Mouse (Mus musculus) ovary, adult 18-20 months (tissue): ENCODE results near the gene Fam53b.

Source experiments
- DNase-seq: peaks from one replicate; pipeline ENCODE4 v3.0.0; 2022; ENCODE audit warnings: low spot score, mixed read lengths

The Fam53b gene

DNA sequence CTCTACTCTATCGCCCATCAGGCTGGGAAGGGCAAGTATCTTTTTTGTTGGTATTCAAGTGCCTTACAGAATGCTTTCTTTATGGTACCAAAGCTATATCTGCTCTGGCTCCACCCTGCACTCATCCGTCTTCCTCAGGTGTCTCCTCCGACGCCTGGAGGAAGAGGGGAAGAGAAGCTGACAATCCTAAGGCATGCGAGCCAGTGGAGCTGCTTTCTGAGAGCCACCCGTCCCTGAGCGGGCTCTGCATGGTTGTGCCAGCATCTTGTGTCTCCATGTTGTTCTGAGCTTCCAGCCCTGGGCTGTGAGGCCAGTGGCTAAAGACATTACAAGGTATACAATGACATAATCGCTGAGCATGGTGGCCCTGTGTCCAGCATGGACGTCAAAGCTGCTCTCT, 79.5 kb downstream of the Fam53b start:
- DNase-seq, result no peak

DNA sequence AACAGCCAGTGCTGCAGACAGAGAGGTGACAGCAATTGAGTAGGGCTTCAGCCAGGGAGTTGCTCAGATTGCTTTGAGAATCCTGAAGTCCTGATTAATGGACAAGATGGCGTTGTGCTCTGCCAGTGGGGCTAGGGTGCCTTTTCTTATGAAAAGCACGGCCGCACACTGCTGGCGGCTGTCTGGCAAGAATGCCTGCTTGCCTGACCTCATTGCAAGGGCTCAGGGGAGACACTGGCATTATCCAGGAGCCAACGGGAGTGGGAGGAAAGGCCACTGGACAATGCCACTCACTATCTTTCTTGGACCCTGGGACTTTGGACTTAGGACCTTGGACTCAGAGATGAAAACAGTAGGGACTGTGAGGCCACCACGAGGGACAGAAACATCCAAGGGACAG, 80.2 kb downstream of the Fam53b start:
- no peak for DNase-seq

- no peak for DNase-seq
These were observed 81.4 kb downstream of the Fam53b start for GRCm38 (mm10) chr7:132732136-132732789.

GRCm38 (mm10) chr7:132731558-132731957, 82.1 kb downstream of the Fam53b start:
- no peak for DNase-seq

DNA sequence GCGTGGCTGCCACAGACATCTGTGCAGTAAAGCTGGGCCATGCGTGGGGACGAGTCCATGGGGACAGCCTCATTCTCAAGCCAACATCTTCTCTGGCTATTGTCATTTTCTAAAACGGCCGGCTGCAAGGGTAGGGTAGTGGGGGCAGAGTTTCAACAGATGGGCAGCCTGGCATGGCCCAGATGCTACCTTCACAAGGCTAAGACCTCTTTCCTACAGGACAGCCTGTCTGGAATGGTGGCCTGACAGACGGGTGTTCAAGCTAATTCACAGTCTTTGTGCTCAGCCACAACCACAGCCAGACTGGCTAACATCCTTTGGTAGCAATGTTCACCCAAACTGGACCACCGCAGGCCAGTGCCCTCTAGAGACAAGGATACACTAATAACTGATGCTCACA, 83.2 kb downstream of the Fam53b start:
- no peak for DNase-seq

DNA sequence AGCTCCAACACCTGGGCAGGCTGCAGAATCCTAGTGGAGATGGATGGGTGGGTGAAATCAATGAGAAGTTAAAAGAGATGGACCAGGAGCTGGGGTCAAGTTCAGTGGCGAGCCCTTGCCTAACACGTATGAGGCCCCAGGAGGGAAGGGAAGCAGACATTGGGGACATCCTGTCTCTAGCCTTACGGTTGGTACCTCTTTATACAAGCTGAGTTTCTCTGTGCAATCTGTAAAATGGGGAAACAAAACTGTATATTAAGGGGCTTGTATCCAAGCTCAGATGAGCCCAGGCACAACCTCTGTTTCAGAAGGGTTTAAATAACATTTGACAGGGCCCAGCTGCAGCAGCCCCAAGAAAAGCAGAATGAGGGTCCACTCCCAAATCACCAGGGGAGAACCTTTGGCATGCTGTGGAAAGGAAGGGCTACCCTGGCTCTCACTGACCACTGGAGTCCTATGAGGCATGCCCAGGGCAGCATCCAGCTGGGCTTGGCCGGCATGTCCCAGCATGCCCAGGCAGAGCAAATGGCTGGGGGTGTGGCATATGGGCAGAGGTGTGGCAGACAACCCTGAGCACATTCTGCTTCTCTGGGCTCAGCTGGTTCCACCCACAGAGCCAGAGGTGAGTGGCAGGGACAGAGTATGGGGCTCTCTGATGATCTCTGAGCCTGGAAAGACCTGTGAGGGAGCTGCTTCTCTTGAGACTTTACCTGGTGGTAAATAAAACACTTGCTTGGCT, 84.4 kb downstream of the Fam53b start:
- DNase-seq, result no peak

DNA sequence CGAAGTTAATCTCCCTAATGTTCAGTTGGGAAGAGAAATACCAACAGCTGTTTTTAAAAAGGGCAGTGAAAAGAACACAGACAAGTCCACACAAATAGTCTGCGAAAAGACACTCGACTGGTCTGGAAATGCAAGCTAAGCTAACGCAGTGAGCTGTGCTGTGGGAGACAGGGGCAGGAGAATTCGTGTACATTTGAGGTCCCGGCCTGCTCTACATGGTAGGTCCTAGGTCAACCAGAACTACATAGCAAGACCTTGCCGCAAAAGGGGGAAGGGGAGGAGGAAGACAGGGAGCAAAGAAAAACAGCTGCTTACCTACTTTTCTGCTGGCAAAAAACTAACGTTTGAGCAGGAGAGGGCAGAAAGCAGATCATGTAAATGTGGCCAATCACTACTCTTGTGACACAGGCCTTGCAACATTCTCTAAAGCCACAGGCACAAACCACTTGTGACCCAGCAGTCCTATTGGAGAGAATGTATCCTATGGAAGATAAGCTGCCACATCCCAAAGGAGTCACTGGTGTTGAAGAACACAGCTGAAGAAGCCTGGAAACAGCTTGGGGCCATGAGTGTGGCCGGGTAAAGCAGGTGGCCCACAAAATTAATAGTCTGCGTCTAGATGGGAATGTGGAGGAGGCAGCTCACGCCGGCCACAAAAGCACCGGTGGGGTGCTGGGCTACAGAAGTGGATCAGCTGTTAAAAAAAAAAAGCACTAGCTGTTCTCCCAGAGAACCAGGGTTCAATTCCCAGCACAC, 87.4 kb downstream of the Fam53b start:
- no peak for DNase-seq

GRCm38 (mm10) chr7:132724501-132725062, 89.1 kb downstream of the Fam53b start:
- no peak for DNase-seq

DNA sequence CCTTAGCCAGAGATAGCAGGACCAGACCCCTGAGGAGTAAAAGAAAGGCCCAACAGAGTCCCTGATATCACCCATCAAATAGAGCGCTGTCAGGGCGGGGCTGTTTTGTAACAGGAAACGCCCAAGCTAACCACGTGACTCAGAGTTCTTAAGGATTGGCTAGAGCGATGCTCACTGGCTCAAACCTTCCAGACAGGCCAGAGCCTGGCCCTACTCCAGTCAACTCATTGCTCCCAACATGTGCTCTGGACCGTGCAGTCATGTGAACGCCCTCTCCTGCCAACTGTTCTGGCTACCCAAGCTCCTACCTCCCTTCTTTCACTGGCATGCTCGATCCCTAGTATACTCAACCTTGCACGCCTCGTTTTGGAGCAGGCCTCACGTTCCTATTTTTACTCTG, 89.8 kb downstream of the Fam53b start:
- DNase-seq, result peak; percentile 67

- DNase-seq, result no peak
These were observed 91.0 kb downstream of the Fam53b start for GRCm38 (mm10) chr7:132722401-132723370.

DNA sequence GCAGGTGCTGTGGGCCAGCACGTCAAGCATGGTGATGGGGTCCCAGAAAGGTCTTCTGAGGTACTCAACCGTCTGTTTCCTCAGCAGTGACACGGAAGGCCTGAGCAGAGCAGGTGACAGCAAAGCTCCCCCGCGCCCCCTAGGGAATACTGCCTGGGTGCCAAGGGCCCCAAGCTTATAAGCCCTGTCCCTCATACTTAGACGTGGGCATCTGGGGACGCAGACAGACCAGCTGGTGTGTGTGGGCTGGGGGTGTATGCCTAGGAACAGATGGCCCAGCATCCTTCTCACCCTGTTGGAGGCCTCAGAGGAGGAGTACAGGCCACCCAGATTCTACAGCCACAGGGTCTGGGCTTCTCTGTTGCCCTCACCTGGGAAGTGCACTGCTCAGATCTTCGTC, 93.1 kb downstream of the Fam53b start:
- DNase-seq, result no peak

DNA sequence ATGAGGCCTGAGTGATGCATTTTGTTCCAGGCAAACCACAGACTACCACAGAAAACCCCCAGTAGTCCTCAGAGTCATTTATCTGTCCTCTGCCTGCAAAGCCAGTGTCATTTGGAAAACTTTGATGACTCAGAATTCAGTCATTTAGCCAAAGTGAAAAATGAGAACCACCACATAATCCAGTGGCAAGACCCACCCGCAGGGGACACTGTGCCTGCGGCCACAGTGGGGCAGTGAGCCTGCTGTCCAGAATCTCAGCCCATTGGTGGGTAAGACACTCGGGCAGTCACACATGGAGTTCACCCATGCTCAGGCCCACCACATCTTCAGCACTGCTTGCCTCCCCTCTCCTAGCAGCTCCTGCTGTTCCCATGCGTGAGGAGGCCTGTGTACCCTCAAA, 94.1 kb downstream of the Fam53b start:
- DNase-seq, result no peak

GRCm38 (mm10) chr7:132715259-132715658, 98.4 kb downstream of the Fam53b start:
- DNase-seq, result no peak

GRCm38 (mm10) chr7:132714236-132714923, 99.3 kb downstream of the Fam53b start:
- DNase-seq, result peak; percentile 55

GRCm38 (mm10) chr7:132713483-132714126, 100.1 kb downstream of the Fam53b start:
- no peak for DNase-seq

DNA sequence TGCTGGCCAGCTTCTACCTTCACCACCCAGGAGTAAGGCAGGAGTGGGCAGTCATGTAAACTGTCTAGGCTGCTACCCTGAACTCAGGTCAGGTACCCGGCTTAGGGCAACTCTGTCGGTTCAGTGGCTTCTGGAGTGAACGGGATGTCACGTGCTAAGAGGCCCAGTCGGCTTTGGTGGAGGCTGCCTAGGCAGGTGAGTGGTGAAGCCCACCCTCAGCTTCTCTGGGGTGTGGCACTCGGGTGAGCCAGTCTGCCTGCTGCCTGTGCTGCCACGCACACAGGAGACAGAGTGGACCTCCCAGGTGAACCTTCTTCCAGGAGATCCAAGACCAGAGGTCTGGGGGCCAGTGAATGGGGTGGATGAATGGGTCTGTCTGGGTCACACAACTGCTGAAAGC, 100.7 kb downstream of the Fam53b start:
- DNase-seq, result no peak

GRCm38 (mm10) chr7:132712044-132712708, 101.5 kb downstream of the Fam53b start:
- DNase-seq, result peak; percentile 30

- DNase-seq, result no peak
These were observed 102.1 kb downstream of the Fam53b start for GRCm38 (mm10) chr7:132711579-132711978.

DNA sequence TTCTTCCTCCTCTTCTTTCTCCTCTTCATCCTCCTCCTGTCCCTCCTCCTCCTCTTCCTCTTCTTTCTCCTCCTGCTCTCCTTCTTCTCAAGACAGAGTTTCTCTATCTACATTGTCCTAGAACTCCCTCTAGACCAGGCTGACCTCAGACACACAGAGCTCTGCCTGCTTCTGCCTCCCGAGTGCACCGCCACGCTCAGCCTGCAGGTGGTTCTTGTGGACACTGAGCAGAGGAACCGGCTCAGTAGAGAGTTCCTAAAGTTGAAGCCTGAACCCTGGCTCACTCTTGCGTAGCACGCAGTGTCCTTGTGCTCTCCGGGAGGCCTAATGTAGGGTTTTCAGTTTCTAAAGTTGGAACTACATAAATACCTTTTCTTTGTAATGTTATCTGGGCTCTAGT, 108.6 kb downstream of the Fam53b start:
- no peak for DNase-seq
